Mouse (Mus musculus) E14TG2a.4 (cell line): ENCODE data around the gene Lrrk1.

Experiments
- H3K27me3 ChIP-seq: 2 replicates; pipeline ENCODE4 v1.6.1; 2014; ENCODE audit warnings: low read length, control low read depth; ENCODE audit not compliant: insufficient read depth
- H3K36me3 ChIP-seq: 2 replicates; pipeline ENCODE4 v1.6.1; 2014; ENCODE audit warnings: low read length, control low read depth; ENCODE audit not compliant: insufficient read depth
- H3K4me1 ChIP-seq: replicated peaks from 2 replicates; pipeline ENCODE4 v1.6.1; 2014; ENCODE audit warnings: low read depth, low read length, control low read depth
- H3K4me3 ChIP-seq: replicated peaks from 2 replicates; pipeline ENCODE4 v1.5.1; 2014; ENCODE audit warnings: mild to moderate bottlenecking, low read length
- H3K9me3 ChIP-seq: 2 replicates; pipeline ENCODE4 v1.6.1; 2014; ENCODE audit warnings: low read length, control low read depth
- CTCF ChIP-seq: conservative IDR thresholded peaks from 2 replicates; pipeline ENCODE4 v1.5.1; 2014; ENCODE audit warnings: low read length
- NANOG ChIP-seq: IDR thresholded peaks from 2 replicates; pipeline ENCODE4 v1.6.1; 2014; ENCODE audit warnings: borderline replicate concordance, low read length, mixed read lengths
- POU5F1 ChIP-seq: IDR thresholded peaks from 2 replicates; pipeline ENCODE4 v1.6.1; 2014; ENCODE audit warnings: low read length, borderline replicate concordance

The Lrrk1 gene

DNA sequence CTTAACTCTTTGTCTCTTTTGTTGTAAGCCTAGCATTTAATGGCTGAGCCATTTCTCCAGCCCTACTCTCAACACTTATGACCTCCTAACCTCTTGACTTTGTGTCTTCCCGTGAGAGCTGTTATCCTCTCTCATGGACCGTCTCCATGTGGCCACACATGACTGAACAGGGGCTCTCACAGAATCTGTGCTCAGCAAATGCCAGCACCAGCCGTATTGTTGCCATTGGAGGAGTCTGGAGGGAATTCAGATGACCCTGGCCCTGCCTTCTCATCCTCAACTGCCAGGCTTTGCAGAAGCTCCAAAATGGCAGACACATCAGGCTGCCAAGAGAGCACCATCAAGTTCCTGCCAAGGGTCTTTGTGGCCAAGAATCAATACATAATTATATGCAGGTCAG lies 9.1 kb upstream of the Lrrk1 start:
- no peak for TF ChIP-seq POU5F1
- no peak for TF ChIP-seq NANOG
- no peaks in the 10 kb centered on the region for H3K36me3 ChIP-seq
- no peaks in the 10 kb centered on the region for H3K4me1 ChIP-seq
- no peak overlapping the region for H3K4me3 ChIP-seq
- 0 out of 2 replicates have a peak, but pooled peaks cover 13% of the 10 kb centered on the region for H3K27me3 ChIP-seq
- no peaks in the 10 kb centered on the region for H3K9me3 ChIP-seq

GRCm38 (mm10) chr7:66388621-66389532 lies 727 bp upstream of the Lrrk1 start:
- H3K9me3 ChIP-seq: no peaks in the 10 kb centered on the region
- H3K27me3 ChIP-seq: peaks cover 46% of the 10 kb centered on the region

GRCm38 (mm10) chr7:66387419-66387812 lies 734 bp downstream of the Lrrk1 start:
- Histone ChIP-seq H3K36me3 (no peaks in the 10 kb centered on the region), H3K4me3 (peak overlapping the region; percentile 78), H3K9me3 (no peaks in the 10 kb centered on the region), H3K27me3 (peaks cover 50% of the 10 kb centered on the region), H3K4me1 (peaks cover 8% of the 10 kb centered on the region; the same call in 1 of the 2 replicates)
- TF ChIP-seq NANOG: no peak
- TF ChIP-seq POU5F1: no peak
- no peak for TF ChIP-seq CTCF

More at GRCm38 (mm10) chr7:66388621-66389532, 727 bp upstream of the Lrrk1 start:
- Histone ChIP-seq H3K4me3 (peak overlapping the region; percentile 78), H3K36me3 (no peaks in the 10 kb centered on the region), H3K4me1 (peaks cover 8% of the 10 kb centered on the region; the same call in 1 of the 2 replicates)
- no peak for TF ChIP-seq POU5F1
- peak; percentile 46 for TF ChIP-seq CTCF
- no peak for TF ChIP-seq NANOG

- Histone ChIP-seq H3K9me3 (no peaks in the 10 kb centered on the region), H3K27me3 (peaks cover 50% of the 10 kb centered on the region)
- no peak for TF ChIP-seq POU5F1
- no peak for TF ChIP-seq CTCF
- no peak for TF ChIP-seq NANOG
These were observed 1.7 kb downstream of the Lrrk1 start for GRCm38 (mm10) chr7:66386411-66386810.

GRCm38 (mm10) chr7:66385826-66386225 lies 2.3 kb downstream of the Lrrk1 start:
- H3K4me3 ChIP-seq: no peak overlapping the region
- H3K36me3 ChIP-seq: no peaks in the 10 kb centered on the region
- H3K4me1 ChIP-seq: peaks cover 8% of the 10 kb centered on the region; the same call in 1 of the 2 replicates
- peaks cover 50% of the 10 kb centered on the region for H3K27me3 ChIP-seq
- no peak for TF ChIP-seq CTCF
- TF ChIP-seq NANOG: no peak
- no peak for TF ChIP-seq POU5F1
- H3K9me3 ChIP-seq: no peaks in the 10 kb centered on the region

More at GRCm38 (mm10) chr7:66386411-66386810, 1.7 kb downstream of the Lrrk1 start:
- Histone ChIP-seq H3K4me3 (no peak overlapping the region), H3K36me3 (no peaks in the 10 kb centered on the region), H3K4me1 (peaks cover 8% of the 10 kb centered on the region; the same call in 1 of the 2 replicates)

GRCm38 (mm10) chr7:66384891-66385290 lies 3.3 kb downstream of the Lrrk1 start:
- Histone ChIP-seq H3K9me3 (no peaks in the 10 kb centered on the region), H3K36me3 (no peaks in the 10 kb centered on the region), H3K4me1 (peaks cover 8% of the 10 kb centered on the region; the same call in 1 of the 2 replicates), H3K27me3 (peaks cover 50% of the 10 kb centered on the region), H3K4me3 (no peak overlapping the region)
- TF ChIP-seq POU5F1: no peak
- no peak for TF ChIP-seq NANOG
- TF ChIP-seq CTCF: no peak

DNA sequence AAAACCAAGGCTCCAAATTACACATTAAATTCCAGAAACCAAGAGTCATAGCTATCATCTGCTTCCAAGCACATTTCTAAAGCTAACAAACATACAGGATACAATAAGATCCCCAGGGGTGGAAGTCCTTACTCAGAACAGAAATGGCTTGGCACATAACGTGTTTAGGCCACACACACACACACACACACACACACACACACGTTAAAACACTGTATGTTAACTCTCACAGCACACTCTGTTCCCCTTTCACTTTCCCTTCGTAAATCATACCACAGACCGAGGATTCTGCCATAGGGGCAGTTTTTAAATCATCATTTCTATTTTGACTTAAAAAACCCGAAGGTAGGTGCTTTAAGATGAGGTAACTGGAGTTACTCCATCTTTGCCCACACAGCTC lies 3.9 kb downstream of the Lrrk1 start:
- TF ChIP-seq CTCF: no peak
- TF ChIP-seq NANOG: no peak
- no peak for TF ChIP-seq POU5F1
- Histone ChIP-seq H3K4me3 (no peak overlapping the region), H3K27me3 (peaks cover 50% of the 10 kb centered on the region), H3K4me1 (peaks cover 8% of the 10 kb centered on the region; the same call in 1 of the 2 replicates), H3K36me3 (no peaks in the 10 kb centered on the region), H3K9me3 (no peaks in the 10 kb centered on the region)

- no peaks in the 10 kb centered on the region for H3K36me3 ChIP-seq
- no peak overlapping the region for H3K4me3 ChIP-seq
- no peaks in the 10 kb centered on the region for H3K9me3 ChIP-seq
- H3K27me3 ChIP-seq: peaks cover 15% of the 10 kb centered on the region
- TF ChIP-seq CTCF: no peak
- 0 out of 2 replicates have a peak, but pooled peaks cover 4% of the 10 kb centered on the region for H3K4me1 ChIP-seq
These were observed 11.6 kb downstream of the Lrrk1 start for GRCm38 (mm10) chr7:66376560-66376959.

DNA sequence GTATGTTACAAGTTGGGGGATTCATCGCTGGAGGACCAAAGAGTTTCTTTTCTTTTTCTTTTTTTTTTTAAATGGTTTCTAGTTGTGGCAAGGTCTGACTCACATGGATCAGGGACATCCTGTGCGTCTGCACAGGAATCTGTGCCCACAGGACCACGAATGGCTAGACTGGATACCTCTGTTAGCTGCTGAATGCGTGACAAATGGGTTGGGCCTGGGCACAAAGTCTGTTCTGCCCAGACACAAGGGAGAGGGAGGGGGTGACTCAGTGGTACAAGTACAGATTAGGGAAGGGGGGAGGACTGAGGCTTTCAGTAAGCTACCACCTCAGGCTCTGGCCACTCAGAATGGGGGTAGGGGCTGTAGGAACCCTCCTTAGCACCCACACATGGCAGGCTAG lies 12.4 kb downstream of the Lrrk1 start:
- no peak for TF ChIP-seq NANOG
- no peak for TF ChIP-seq CTCF
- TF ChIP-seq POU5F1: no peak
- H3K9me3 ChIP-seq: no peaks in the 10 kb centered on the region
- no peaks in the 10 kb centered on the region for H3K36me3 ChIP-seq
- H3K4me1 ChIP-seq: 0 out of 2 replicates have a peak, but pooled peaks cover 4% of the 10 kb centered on the region
- H3K27me3 ChIP-seq: peaks cover 18% of the 10 kb centered on the region
- H3K4me3 ChIP-seq: no peak overlapping the region
